In genomic region chr6:134565606-134566247, GRCm38 (mm10) we compare ENCODE assay signal across 8 mouse cellular contexts. TPM values are rescaled to one million over a fixed set of nuclear protein-coding genes. Genes with fewer than 3 reads are reported as not detected.
A peak's percentile ranks its signal among the peaks of the same experiment; 100 is the strongest.
DNase-seq lines count a peak whose midpoint lies in the region; ATAC-seq and TF ChIP-seq lines count a peak whose summit lies in the region.

No protein-coding gene starts in this region.

- H3K9ac ChIP-seq in heart, embryonic 11.5 days (ENCODE audit: low read depth, low read length): peak overlapping the region; percentile 99
- H3K9ac ChIP-seq in kidney, embryonic 15.5 days: peak overlapping the region; percentile 98

- H3K9me3 ChIP-seq in E14TG2a.4 (ENCODE audit: low read length): no peaks in the 10 kb centered on the region
- no peaks in the 10 kb centered on the region for H3K9me3 ChIP-seq in heart, embryonic 11.5 days (replicated peaks; ENCODE audit: control insufficient read depth, low read length)
- H3K9me3 ChIP-seq in kidney, embryonic 15.5 days (replicated peaks): no peaks in the 10 kb centered on the region

- H3K4me2 ChIP-seq in heart, embryonic 11.5 days: peak overlapping the region; percentile 77
- peak overlapping the region; percentile 65 for H3K4me2 ChIP-seq in kidney, embryonic 15.5 days

- peak overlapping the region; percentile 99 for H3K27ac ChIP-seq in heart, embryonic 11.5 days (ENCODE audit: low read depth, low read length)
- peak overlapping the region; percentile 98 for H3K27ac ChIP-seq in kidney, embryonic 15.5 days

- TF ChIP-seq CTCF in E14TG2a.4 (conservative IDR thresholded peaks at IDR 0.05; ENCODE audit: low read length): no peak

- peak; percentile 30 for ATAC-seq in common myeloid progenitor, adult 5-6 weeks (replicated peaks; ENCODE audit: low read depth, poor library complexity, severe bottlenecking)
- ATAC-seq in heart, embryonic 11.5 days (replicated peaks; ENCODE audit: insufficient number of reproducible peaks, low FRiP score, low TSS enrichment): no peak
- no peak for ATAC-seq in kidney, embryonic 15.5 days (replicated peaks; ENCODE audit: low FRiP score)
- peak; percentile 50 for ATAC-seq in megakaryocyte progenitor cell, adult 5-6 weeks (replicated peaks; ENCODE audit: poor library complexity)

- H3K27me3 ChIP-seq in E14TG2a.4 (ENCODE audit: insufficient read depth, low read length): no peaks in the 10 kb centered on the region; the same call in none of the 2 replicates
- H3K27me3 ChIP-seq in heart, embryonic 11.5 days (ENCODE audit: control insufficient read depth, insufficient read depth, low read length): no peaks in the 10 kb centered on the region
- H3K27me3 ChIP-seq in kidney, embryonic 15.5 days: no peaks in the 10 kb centered on the region

- peaks cover 37% of the 10 kb centered on the region for H3K4me1 ChIP-seq in E14TG2a.4 (replicated peaks; ENCODE audit: low read depth, low read length)
- H3K4me1 ChIP-seq in heart, embryonic 11.5 days (ENCODE audit: control insufficient read depth, insufficient read depth, low read length): peaks cover 11% of the 10 kb centered on the region
- peaks cover 31% of the 10 kb centered on the region for H3K4me1 ChIP-seq in kidney, embryonic 15.5 days

- H3K4me3 ChIP-seq in E14TG2a.4 (replicated peaks; ENCODE audit: low read length): peak overlapping the region; percentile 84
- H3K4me3 ChIP-seq in heart, embryonic 11.5 days (ENCODE audit: low read depth, low read length): peak overlapping the region; percentile 97
- peak overlapping the region; percentile 90 for H3K4me3 ChIP-seq in kidney, embryonic 15.5 days (replicated peaks)

- 2% methylated on average over 19 of the region's 19 CpGs for WGBS in heart, embryonic 11.5 days (ENCODE audit: insufficient replicate concordance)
- WGBS in kidney, embryonic 15.5 days: under 1% methylated on average over 19 of the region's 19 CpGs

- H3K36me3 ChIP-seq in E14TG2a.4 (ENCODE audit: insufficient read depth, low read length): no peaks in the 10 kb centered on the region
- H3K36me3 ChIP-seq in heart, embryonic 11.5 days (ENCODE audit: control insufficient read depth, insufficient read depth, low read length): no peaks in the 10 kb centered on the region
- no peaks in the 10 kb centered on the region for H3K36me3 ChIP-seq in kidney, embryonic 15.5 days

- peak; percentile 16 for DNase-seq in cerebellum, adult 11 months
- DNase-seq in cerebellum, adult 9-10 months: no peak
- peak; percentile 28 for DNase-seq in thymus, postnatal 14 days

RNA-seq across cellular contexts. Expression of gene Lrp6, which starts 1.0 kb away (rescaled TPM):
- 56.0 and 56.5 TPM in 2 replicates for total RNA-seq in common myeloid progenitor, adult 5-6 weeks (2017)
- 20.6 and 20.8 TPM in 2 replicates for polyA plus RNA-seq in heart, embryonic 11.5 days (2014; fragmentation: Nextera tagmentation; extraction: Ambion mirVana)
- polyA plus RNA-seq in kidney, embryonic 15.5 days (2015; fragmentation: Nextera tagmentation; extraction: Ambion mirVana): 34.5 and 37.5 TPM in 2 replicates
- total RNA-seq in megakaryocyte progenitor cell, adult 5-6 weeks (2015): 24.4 and 33.8 TPM in 2 replicates
- total RNA-seq in megakaryocyte progenitor cell, adult 5-6 weeks (2017): 32.4 and 33.2 TPM in 2 replicates

Comparison
In these comparisons a context has a peak if more than half of its experiments do, and no peak if none do; other contexts are left out.
1. ATAC-seq: peak in common myeloid progenitor, adult 5-6 weeks (single experiment) and megakaryocyte progenitor cell, adult 5-6 weeks (single experiment); none in heart, embryonic 11.5 days (single experiment) and kidney, embryonic 15.5 days (single experiment).
2. Peak in every context shown above with its lines, with median percentiles within 50 percentile points of each other: H3K4me3 ChIP-seq.